Mouse (Mus musculus) bone marrow macrophage, adult 2 months (primary cell): ENCODE results near the gene Slc2a6. TPM values are rescaled to one million over a fixed set of nuclear protein-coding genes. Genes with fewer than 3 reads are reported as not detected.
A peak's percentile ranks its signal among the peaks of the same experiment; 100 is the strongest.

Experiments used
- H3K27ac ChIP-seq: 2 replicates; pipeline ENCODE4 v1.5.1; 2012; ENCODE audit warnings: low read depth, low read length; ENCODE audit not compliant: insufficient read depth
- H3K4me1 ChIP-seq: 2 replicates; pipeline ENCODE4 v1.6.1; 2012; ENCODE audit warnings: low read length; ENCODE audit not compliant: control insufficient read depth, insufficient read depth
- H3K4me3 ChIP-seq: 2 replicates; pipeline ENCODE4 v1.5.1; 2012; ENCODE audit warnings: mild to moderate bottlenecking, low read length, moderate library complexity; ENCODE audit not compliant: insufficient read depth
- CTCF ChIP-seq: IDR thresholded peaks from 2 replicates; pipeline ENCODE4 v1.5.1; 2012; ENCODE audit warnings: low read depth, mild to moderate bottlenecking, low read length, moderate library complexity
- POLR2A ChIP-seq: IDR thresholded peaks from 2 replicates; pipeline ENCODE4 v1.6.1; 2012; ENCODE audit warnings: mild to moderate bottlenecking, low read depth, low read length, borderline replicate concordance
- polyA plus RNA-seq: library from polyadenylated mRNA; stranded (reverse); fragments of >200 nt; gene quantifications from 2 replicates; pipeline ENCODE4 v1.2.4, GENCODE M21; 2012; ENCODE audit not compliant: missing spikeins, insufficient read depth, insufficient read length

Gene Slc2a6
- polyA plus RNA-seq, 1 experiment = 26.9 TPM

- TF ChIP-seq POLR2A = no peak
- TF ChIP-seq CTCF = no peak
- no peak overlapping the region for H3K27ac ChIP-seq
- no peaks in the 10 kb centered on the region for H3K4me1 ChIP-seq
- no peak overlapping the region for H3K4me3 ChIP-seq
Measured at GRCm38 (mm10) chr2:27036003-27036402, 8.2 kb upstream of the Slc2a6 start.

DNA sequence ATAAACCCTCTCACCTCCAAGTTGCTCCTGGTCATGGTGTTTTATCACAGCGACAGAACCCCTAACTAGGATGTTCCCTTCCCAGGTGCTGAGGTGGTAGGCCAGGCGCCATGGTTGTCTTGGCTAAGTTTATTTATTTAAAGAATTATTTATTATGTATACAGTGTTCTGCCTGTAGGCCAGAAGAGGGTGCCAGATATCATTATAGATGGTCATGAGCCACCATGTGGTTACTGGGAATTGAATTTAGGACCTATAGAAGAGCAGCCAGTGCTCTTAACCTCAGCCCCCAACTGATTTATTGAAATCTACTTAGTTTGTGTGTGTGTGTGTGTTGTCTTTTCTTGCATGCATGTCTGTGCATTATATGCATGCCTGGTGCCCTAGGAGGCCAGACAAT is 4.6 kb upstream of the Slc2a6 start:
- TF ChIP-seq CTCF = no peak
- TF ChIP-seq POLR2A = no peak

DNA sequence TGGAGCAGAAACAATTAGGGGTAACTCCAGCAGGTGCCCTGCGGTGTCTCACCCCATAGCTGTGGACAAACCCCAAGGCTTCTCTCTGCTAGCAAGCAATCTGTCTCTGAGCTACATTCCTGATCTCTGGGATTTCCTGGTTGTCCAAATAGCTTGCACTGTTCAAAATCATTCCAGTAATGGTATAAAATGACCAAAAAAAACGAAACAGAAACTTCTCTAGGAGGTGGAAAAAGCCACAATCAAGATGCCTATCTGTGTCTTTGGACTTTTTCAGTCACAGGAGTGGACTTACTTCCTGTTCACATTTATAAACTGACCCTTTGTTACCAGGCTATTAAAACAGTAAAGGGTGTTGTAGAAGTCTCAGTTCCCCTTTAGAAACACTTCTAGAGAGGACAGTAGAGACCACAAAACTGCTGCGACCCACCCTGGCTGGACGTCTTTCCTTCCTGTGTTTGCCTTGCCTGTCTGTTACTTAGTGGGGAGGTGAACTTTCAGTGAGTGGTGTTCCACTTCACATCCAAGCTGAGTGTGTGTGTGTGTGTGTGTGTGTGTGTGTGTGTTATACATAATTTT is 728 bp upstream of the Slc2a6 start:
- Histone ChIP-seq H3K27ac (peak overlapping the region; percentile 85), H3K4me3 (peak overlapping the region; percentile 46), H3K4me1 (peaks cover 33% of the 10 kb centered on the region)
- TF ChIP-seq POLR2A = no peak
- no peak for TF ChIP-seq CTCF

More for the DNA sequence above, 4.6 kb upstream of the Slc2a6 start:
- Histone ChIP-seq H3K27ac (no peak overlapping the region), H3K4me1 (peaks cover 16% of the 10 kb centered on the region; the same call in 1 of the 2 replicates), H3K4me3 (no peak overlapping the region)

DNA sequence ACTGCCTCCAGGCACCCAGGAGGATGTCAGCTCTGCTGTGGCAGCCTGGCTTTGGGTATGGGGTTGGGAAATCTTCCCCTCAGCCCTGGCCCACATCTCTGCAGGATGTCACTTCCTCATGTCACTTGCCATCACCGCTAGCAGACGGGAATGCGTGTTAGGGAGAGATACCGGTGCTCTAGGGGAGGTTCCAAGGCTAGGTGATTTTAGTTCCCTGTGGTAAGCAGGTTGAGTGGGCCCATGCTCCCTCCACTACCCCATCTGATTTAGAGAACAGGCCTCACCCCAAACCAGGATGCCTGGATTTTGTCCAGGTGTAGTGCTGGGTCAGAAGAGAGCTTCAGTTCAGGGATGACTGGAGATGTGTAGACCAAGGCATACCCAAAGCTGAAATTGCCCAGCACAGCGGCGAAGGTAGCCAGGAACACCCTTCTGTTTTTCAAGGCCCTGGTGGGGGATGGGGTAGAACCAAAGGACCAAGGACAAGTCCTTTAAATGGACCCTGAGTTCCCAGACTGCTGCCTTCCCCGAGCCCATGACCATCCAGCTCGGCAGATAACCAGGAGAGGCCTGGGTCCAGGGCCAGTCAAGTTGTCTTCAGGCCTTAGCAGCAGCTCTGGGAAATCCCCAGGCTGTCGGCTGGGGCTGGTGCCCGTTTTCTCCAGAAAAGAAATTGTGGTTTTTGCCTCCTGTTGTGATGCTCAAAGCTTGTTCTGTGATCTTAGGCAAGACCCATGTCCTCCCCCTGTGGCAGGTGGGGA is 761 bp downstream of the Slc2a6 start:
- TF ChIP-seq CTCF = no peak
- TF ChIP-seq POLR2A = no peak; the same call in 1 of the 2 replicates
- Histone ChIP-seq H3K27ac (peak overlapping the region; percentile 62), H3K4me3 (peak overlapping the region; percentile 64), H3K4me1 (peaks cover 33% of the 10 kb centered on the region)

GRCm38 (mm10) chr2:27026332-27026731 is 1.5 kb downstream of the Slc2a6 start:
- TF ChIP-seq CTCF (no peak), POLR2A (no peak)
- Histone ChIP-seq H3K4me1 (peaks cover 33% of the 10 kb centered on the region), H3K4me3 (peak overlapping the region; percentile 64), H3K27ac (peak overlapping the region; percentile 59)

DNA sequence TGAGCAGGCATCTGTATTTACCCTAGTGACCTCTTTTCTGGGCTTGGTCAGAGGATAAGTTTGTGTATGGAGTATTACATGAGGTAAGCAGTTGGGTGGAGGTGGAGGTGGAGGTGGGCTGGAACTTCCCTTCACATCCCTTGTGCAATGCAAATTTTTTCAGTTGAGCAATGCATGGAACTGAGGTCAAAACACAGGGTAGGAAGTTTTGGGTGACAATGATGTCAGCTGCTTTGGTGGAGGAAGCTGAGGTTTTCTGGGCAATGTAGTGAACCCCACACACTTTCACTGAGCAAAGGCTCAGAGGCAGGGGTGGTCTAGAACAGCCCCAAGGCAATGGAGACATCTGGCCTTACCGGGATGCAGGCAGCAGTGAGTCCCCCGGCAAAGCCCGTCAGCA is 2.3 kb downstream of the Slc2a6 start:
- TF ChIP-seq CTCF = no peak
- TF ChIP-seq POLR2A = no peak
- Histone ChIP-seq H3K27ac (peak overlapping the region; percentile 59), H3K4me3 (peak overlapping the region; percentile 12; the same call in 1 of the 2 replicates), H3K4me1 (peaks cover 31% of the 10 kb centered on the region)

DNA sequence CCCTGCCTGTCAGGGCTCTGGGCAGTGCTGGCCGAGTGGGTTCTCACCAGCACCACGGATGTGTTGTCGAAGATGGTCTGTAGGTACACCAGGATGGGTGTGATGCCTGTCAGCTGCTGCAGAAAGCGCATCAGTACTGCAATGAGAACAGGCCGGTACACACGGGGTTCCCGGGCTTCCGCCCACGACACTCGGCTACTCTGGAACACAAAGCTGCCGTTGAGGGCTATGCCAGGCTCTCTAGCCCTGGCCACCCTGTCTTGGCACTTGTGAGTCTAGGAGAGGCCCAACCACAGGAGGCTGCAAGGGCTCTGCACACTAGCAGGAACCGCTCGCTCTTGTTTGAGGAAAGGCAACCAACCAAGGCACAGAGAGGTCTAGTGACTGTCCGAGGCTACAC is 3.7 kb downstream of the Slc2a6 start:
- H3K4me1 ChIP-seq = peaks cover 23% of the 10 kb centered on the region
- H3K4me3 ChIP-seq = no peak overlapping the region
- TF ChIP-seq POLR2A (no peak), CTCF (no peak)

DNA sequence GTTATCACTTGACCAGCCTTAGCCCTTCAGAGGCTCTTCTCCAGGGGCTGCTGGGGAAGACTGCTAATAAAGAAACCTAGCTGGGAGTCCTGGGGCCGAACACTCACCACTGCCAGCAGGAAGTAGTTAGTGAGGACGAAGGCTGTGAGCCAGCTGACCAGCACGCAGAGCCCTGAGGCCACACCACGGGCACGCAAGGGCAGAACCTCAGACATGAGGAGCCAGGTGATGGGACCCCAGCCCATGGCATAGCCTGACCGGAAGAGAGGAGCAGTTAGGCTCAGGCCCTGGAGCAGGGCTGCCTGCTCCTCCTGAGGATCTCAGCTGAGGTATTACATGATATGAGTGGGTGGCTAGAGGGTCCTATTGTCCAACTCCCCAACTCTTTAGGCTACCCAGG is 5.2 kb downstream of the Slc2a6 start:
- peaks cover 17% of the 10 kb centered on the region for H3K4me1 ChIP-seq
- no peak overlapping the region for H3K4me3 ChIP-seq
- H3K27ac ChIP-seq = no peak overlapping the region
- no peak for TF ChIP-seq CTCF
- no peak for TF ChIP-seq POLR2A

More for the DNA sequence above, 3.7 kb downstream of the Slc2a6 start:
- H3K27ac ChIP-seq = no peak overlapping the region

GRCm38 (mm10) chr2:27021103-27021502 is 6.7 kb downstream of the Slc2a6 start:
- TF ChIP-seq POLR2A (no peak), CTCF (no peak)
- H3K27ac ChIP-seq = no peak overlapping the region
- no peak overlapping the region for H3K4me3 ChIP-seq
- H3K4me1 ChIP-seq = peaks cover 12% of the 10 kb centered on the region

- Histone ChIP-seq H3K27ac (no peak overlapping the region), H3K4me1 (no peaks in the 10 kb centered on the region), H3K4me3 (no peak overlapping the region)
- TF ChIP-seq CTCF (no peak), POLR2A (no peak)
Measured at GRCm38 (mm10) chr2:27019530-27019929, 8.3 kb downstream of the Slc2a6 start.

DNA sequence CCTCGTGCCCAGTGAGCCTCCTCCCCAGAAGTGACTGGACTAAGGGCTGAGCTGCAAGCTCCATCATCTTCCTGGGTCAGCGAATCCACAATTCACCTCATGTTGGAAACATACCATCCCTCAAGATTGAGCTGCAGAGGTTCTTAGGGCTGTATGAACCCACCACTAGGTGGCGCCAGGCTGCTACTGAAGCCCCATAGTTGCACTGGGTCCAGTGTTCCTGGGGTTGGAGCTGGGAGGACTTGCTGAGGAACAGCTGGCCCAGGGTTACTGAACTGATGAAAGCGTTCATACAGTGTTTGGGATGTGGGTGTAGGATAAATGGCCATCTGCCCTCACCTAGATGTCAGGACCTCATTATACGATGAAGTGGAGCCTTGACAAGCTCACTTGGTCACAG is 10.0 kb downstream of the Slc2a6 start:
- H3K4me3 ChIP-seq = no peak overlapping the region
- no peak overlapping the region for H3K27ac ChIP-seq
- H3K4me1 ChIP-seq = no peaks in the 10 kb centered on the region
- TF ChIP-seq CTCF = peak; percentile 95
- TF ChIP-seq POLR2A = no peak
